Mouse (Mus musculus) small intestine, adult 2 months (tissue): ENCODE measurements around the gene Vps13d. TPM values are rescaled to one million over a fixed set of nuclear protein-coding genes. Genes with fewer than 3 reads are reported as not detected.
"Not testable (repeated sequence)": the region's sequence is repeated elsewhere in the genome, so short reads cannot be mapped to it uniquely, and the experiment has no call there.

ENCODE experiments used
- H3K27ac ChIP-seq: fragments of 200-500 bp; 2 replicates; pipeline ENCODE4 v1.5.1; 2012; ENCODE audit warnings: low read depth, low read length, control low read depth, inconsistent platforms; ENCODE audit not compliant: insufficient read depth
- H3K27me3 ChIP-seq: fragments of 200-500 bp; 2 replicates; pipeline ENCODE4 v1.6.1; 2012; ENCODE audit warnings: mild to moderate bottlenecking, moderate library complexity, low read length, inconsistent platforms; ENCODE audit not compliant: control insufficient read depth, insufficient read depth
- H3K36me3 ChIP-seq: fragments of 200-500 bp; 2 replicates; pipeline ENCODE4 v1.6.1; 2012; ENCODE audit warnings: mild to moderate bottlenecking, low read length, control low read depth, inconsistent platforms; ENCODE audit not compliant: control insufficient read depth, insufficient read depth
- H3K4me1 ChIP-seq: fragments of 200-500 bp; 2 replicates; pipeline ENCODE4 v1.6.1; 2012; ENCODE audit warnings: low read length, inconsistent platforms, mixed read lengths; ENCODE audit not compliant: control insufficient read depth, insufficient read depth, insufficient read length
- H3K4me3 ChIP-seq: fragments of 200-500 bp; 2 replicates; pipeline ENCODE4 v1.5.1; 2012; ENCODE audit warnings: low read depth, mild to moderate bottlenecking, control low read depth, inconsistent platforms, low read length, moderate library complexity
- CTCF ChIP-seq: fragments of 200-500 bp; IDR thresholded peaks from 2 replicates; pipeline ENCODE4 v1.5.1; 2012; ENCODE audit warnings: low read depth, mild to moderate bottlenecking, control low read depth, inconsistent platforms, low read length, moderate library complexity, mixed read lengths; ENCODE audit not compliant: insufficient replicate concordance, insufficient read length; ENCODE audit errors: extremely low read depth
- POLR2A ChIP-seq: fragments of 200-500 bp; IDR thresholded peaks from 2 replicates; pipeline ENCODE4 v1.6.1; 2012; ENCODE audit warnings: low read depth, mild to moderate bottlenecking, control low read depth, inconsistent platforms, low read length, moderate library complexity
- WGBS: fragments of 180-500 bp; shearing (Covaris S2); methylation state at CpG from one replicate; pipeline ENCODE4 v1.1.7; 2018; 5-methylcytosine and 5-hydroxymethylcytosine counted together
- polyA plus RNA-seq: library from polyadenylated mRNA; depleted of rRNA; stranded (reverse); fragments of >200 nt; gene quantifications from 2 replicates; pipeline ENCODE4 v1.2.3, GENCODE M21; 2012

The Vps13d gene
- polyA plus RNA-seq, 1 experiment = 11.9 TPM

DNA sequence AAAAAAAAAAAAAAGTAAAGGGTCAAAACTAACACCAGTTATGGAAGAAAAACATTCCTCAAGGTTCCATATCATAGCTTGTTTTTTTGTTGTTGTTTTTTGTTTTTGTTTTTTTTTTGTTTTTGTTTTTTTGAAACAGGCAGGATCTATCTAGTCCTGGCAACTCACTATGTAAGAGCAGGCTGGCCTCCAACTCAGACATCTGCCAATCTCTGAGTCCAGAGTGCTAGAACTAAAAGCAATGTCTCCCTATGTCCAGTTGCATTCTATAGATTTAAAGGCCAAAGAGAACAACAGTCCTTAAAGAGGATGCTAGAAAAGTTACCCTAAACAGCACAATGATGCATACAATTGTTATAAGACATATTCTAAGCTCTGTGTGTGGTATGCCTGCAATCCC lies 6.2 kb downstream of the Vps13d start:
- TF ChIP-seq CTCF = no peak
- H3K27me3 ChIP-seq = no peaks in the 10 kb centered on the region
- H3K4me3 ChIP-seq = no peak overlapping the region
- H3K4me1 ChIP-seq = peaks cover 13% of the 10 kb centered on the region; the same call in 1 of the 2 replicates
- no peak overlapping the region for H3K27ac ChIP-seq
- peaks cover 31% of the 10 kb centered on the region for H3K36me3 ChIP-seq

DNA sequence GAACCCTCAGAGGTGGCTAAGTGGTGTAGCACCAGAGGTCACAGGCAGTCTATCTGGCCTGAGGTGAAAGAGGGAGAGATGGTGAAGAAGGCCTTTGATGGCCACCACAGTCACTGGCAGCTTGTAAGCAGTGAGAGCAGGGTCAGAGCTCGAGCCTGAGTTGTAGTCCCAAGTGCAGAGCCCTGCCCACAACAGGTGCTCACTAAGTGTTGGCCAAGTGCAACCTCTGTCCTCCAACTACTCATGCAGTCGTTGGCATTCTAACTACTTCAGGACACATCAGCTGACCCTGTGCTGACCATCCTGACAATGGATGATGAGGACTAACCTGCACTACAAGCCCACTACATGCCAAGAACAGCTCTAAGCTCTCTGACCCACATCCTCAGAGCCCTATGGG lies 7.2 kb downstream of the Vps13d start:
- Histone ChIP-seq H3K36me3 (peaks cover 37% of the 10 kb centered on the region), H3K27me3 (no peaks in the 10 kb centered on the region), H3K27ac (peak overlapping the region; percentile 33; the same call in 1 of the 2 replicates), H3K4me3 (no peak overlapping the region), H3K4me1 (peaks cover 14% of the 10 kb centered on the region; the same call in 1 of the 2 replicates)
- 23% methylated on average over 2 of the region's 2 CpGs for WGBS
- no peak for TF ChIP-seq POLR2A
- no peak for TF ChIP-seq CTCF

DNA sequence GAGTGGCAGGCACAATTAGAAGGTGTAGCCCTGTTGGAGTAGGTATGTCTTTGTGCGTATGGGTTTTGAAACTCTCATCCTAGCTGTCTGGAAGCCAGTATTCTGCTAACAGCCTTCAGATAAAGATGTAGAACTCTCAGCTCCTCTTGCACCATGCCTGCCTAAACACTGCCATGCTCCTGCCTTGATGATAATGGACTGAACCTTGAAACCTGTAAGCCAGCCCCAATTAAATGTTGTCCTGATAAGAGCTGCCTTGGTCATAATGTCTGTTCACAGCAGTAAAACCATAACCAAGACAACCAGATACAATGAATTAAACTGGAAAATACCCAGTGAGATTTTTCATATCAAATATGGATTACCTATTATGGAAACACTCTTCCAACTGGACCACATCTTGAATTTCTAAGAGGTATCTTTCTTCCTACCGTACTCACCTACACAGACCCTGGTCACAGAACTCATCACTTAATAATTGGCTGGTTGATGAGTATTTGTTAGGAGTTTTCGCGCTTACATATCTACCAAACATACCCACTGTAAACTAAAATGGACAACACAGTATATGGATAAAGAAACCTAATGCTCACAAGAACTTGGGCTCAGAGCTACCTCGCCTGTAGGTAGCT lies 15.8 kb downstream of the Vps13d start:
- Histone ChIP-seq H3K27ac (peak overlapping the region; percentile 49; the same call in 1 of the 2 replicates), H3K27me3 (no peaks in the 10 kb centered on the region), H3K36me3 (peaks cover 56% of the 10 kb centered on the region), H3K4me3 (no peak overlapping the region), H3K4me1 (peaks cover 8% of the 10 kb centered on the region)
- 67% methylated on average over 5 of the region's 5 CpGs for WGBS
- TF ChIP-seq CTCF (no peak), POLR2A (no peak)

DNA sequence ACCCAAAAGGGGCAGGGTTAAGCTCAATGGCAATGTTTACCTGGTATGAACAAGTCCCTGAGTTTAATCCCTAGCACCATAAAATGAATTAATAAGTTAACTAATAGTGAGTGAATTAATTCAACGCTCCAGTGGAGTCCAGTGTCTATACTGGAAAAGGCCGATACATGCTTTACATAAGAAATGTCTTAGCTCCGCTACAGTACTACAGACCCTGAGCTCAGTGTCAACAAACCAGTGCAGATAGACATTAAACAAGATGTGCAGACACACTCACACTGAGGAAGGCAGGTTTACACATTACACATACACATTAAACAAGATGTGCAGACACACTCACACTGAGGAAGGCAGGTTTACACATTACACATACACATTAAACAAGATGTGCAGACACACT lies 29.3 kb downstream of the Vps13d start:
- 82% methylated on average over 3 of the region's 3 CpGs for WGBS
- H3K4me1 ChIP-seq, H3K4me3 ChIP-seq, H3K27ac ChIP-seq, H3K27me3 ChIP-seq: not testable (repeated sequence)
- peaks cover 86% of the 10 kb centered on the region for H3K36me3 ChIP-seq

DNA sequence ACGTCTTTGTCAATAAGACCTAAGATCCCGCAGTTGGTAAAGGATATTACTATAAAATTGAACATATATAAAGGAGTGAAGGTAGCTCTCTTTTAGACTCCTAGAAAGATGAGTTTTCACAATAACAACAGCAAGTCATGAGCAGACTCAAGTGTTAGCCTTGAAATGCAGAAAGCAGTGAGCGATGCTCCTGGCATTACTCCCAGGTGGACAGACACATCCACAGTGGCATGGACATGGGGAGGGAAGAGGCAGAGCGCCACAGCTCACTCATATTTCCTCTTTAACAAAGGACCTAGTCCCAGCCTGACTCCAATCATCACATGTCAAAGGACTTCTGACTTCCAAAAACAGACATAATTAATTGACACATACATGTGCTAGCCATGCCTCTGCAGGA lies 30.7 kb downstream of the Vps13d start:
- no peaks in the 10 kb centered on the region for H3K27me3 ChIP-seq
- TF ChIP-seq CTCF (no peak), POLR2A (no peak)
- no peak overlapping the region for H3K27ac ChIP-seq
- H3K36me3 ChIP-seq = peaks cover 83% of the 10 kb centered on the region
- H3K4me1 ChIP-seq = no peaks in the 10 kb centered on the region
- no peak overlapping the region for H3K4me3 ChIP-seq
- WGBS = 96% methylated on average over 4 of the region's 4 CpGs

DNA sequence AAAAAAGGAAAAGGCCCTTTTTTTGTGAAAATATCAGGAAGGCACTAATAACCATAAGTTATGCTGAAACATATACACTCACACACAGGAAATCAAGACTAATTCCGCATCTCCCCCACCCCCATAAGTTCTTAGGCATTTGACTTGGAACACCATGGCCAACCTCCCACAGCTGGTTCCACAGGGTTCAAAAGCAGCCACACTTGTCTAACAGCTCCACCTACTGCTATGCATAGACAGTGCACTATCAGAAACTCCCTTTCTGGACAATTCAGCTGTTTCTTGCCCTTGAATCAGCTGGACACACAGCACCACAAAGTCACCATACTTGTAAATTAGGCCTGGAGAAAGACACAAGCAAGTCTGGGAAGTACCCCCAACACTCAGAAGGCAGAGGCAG lies 33.6 kb downstream of the Vps13d start:
- 80% methylated on average over 1 of the region's 1 CpGs for WGBS
- TF ChIP-seq POLR2A (no peak), CTCF (no peak)
- H3K4me1 ChIP-seq = no peaks in the 10 kb centered on the region

DNA sequence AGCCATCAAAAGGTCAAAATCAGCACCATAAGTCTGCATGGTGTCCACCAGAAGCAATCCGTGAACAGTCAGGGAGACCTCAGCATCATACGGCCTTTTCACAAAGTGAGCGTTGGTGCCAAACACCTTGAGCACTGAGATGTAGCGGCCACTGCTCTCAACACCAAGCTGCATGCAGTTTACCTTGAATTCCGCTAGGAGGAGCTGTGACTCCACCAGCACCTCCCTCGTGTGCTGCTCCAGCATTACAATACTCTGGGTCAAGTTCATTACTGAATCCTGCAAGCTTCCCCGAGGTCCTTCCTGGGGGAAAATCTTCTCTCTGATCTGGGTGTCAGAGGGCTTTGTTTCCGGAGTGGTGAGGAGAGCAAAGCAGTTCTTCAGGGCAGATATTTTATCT lies 38.8 kb downstream of the Vps13d start:
- no peak overlapping the region for H3K4me3 ChIP-seq
- H3K4me1 ChIP-seq = peaks cover 6% of the 10 kb centered on the region; the same call in 1 of the 2 replicates
- no peaks in the 10 kb centered on the region for H3K27me3 ChIP-seq
- TF ChIP-seq CTCF (peak; percentile 95; the same call in 1 of the 2 replicates), POLR2A (no peak)
- no peak overlapping the region for H3K27ac ChIP-seq
- WGBS = 41% methylated on average over 8 of the region's 8 CpGs
- H3K36me3 ChIP-seq = peaks cover 72% of the 10 kb centered on the region

More for the DNA sequence above, 33.6 kb downstream of the Vps13d start:
- no peak overlapping the region for H3K27ac ChIP-seq
- no peaks in the 10 kb centered on the region for H3K27me3 ChIP-seq
- H3K36me3 ChIP-seq = peaks cover 77% of the 10 kb centered on the region
- H3K4me3 ChIP-seq = no peak overlapping the region

DNA sequence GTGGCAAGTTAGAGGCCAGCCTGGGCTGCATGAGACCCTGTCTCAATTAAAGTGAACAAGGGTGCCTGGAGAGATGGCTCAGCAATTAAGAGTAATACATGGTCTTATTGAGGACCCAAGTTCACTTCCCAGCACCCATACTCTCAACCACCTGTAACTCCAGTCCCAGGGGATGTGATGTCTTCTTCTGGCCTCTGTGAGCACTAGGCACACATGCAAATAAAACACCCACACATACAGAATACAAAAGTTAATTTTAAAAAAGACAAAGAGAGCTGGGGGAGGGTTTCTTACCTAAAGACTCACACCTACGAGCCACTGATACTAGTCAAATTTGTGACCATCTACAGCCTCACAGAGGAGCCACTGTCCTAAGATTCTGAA lies 43.7 kb downstream of the Vps13d start:
- Histone ChIP-seq H3K4me1 (peaks cover 6% of the 10 kb centered on the region; the same call in 1 of the 2 replicates), H3K27ac (no peak overlapping the region), H3K27me3 (no peaks in the 10 kb centered on the region), H3K4me3 (no peak overlapping the region), H3K36me3 (peaks cover 75% of the 10 kb centered on the region)
- TF ChIP-seq POLR2A (no peak), CTCF (no peak)
- 85% methylated on average over 1 of the region's 1 CpGs for WGBS
